Mouse (Mus musculus): ENCODE measurements around the gene Pltp. TPM values are rescaled to one million over a fixed set of nuclear protein-coding genes. Genes with fewer than 3 reads are reported as not detected.
"Not testable (repeated sequence)": the region's sequence is repeated elsewhere in the genome, so short reads cannot be mapped to it uniquely, and the experiment has no call there.

Gene Pltp
- total RNA-seq, 1 experiment from 2014 or later, result 16.2 TPM

DNA sequence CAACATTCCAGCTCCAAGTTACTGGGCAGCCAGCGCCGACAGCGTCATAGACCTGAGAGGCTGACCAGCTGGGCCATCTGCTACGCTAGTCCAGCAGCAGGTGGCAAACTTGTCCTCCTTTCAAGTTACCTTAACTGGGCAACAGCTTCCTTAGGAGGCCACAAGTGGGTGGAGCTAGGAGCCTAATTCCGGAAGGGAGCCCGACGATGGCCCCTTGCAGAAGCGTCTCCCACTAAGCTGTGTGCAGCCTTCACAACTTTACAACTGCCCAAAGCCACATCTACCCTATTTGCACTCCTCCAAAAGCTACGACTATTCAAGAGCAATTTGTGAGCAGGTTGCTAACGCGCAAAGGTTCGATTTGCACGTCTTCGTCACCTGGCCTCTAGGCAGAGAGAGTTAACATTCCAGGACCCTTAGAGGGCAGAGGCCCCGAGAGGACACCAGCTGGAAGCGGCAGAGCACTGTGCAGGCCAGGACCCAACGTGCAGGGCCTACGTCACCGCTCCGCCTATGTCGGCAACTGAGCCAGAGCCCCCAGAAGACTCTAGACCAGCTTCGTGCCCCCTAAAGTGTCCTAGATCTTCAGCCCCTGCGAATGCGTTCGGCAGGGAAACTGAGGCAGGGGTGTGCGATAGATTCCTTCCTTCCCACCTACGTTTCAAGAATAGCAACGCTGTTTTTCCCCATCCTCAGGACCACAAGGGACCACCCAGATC, 21.2 kb upstream of the Pltp start:
- DNase-seq, result peak; percentile 53

DNA sequence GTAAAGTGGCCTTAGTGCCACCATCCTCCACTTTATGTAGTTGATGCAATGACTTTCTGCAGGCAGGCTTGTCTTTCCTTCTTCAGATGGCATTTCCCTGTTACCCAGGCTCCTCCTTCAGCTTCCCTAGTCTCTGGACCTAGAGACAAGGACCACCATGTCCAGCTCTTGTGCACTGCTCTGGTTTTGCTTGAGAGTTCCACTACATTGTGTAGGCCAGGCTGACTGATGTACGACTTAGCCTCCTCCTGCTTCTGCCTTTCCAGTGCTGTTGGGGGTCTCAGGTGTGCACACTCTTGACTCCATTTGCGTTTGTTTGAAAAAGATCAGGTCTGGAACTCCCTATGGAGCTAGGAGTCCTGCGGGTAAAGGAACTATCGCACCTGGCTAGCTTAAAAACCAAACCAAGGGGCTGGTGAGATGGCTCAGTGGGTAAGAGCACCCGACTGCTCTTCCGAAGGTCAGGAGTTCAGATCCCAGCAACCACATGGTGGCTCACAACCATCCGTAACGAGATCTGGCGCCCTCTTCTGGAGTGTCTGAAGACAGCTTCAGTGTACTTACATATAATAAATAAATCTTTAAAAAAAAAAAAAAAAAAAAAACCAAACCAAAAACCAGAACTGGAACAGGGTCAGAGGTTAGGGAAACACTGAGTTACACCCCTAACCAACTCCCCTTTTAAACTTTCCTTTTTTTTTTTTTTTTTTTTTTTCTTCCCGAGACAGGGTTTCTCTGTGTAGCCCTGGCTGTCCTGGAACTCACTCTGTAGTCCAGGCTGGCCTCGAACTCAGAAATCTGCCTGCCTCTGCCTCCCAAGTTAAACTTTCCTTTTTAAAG, 20.1 kb upstream of the Pltp start:
- DNase-seq, result not testable (repeated sequence)

DNA sequence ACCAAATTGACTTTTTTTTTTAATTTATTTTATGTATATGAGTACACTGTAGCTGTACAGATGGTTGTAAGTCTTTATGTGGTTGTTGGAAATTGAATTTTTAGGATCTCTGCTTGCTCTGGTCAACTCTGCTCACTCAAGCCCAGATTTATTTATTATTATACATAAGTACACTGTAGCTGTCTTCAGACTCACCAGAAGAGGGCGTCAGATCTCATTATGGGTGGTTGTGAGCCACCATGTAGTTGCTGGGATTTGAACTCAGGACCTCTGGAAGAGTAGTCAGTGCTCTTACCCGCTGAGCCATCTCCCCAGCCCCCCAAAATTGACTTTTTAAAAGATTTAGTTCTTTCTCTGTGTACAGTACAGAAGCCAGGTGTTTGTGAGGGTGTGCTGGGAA, 18.1 kb upstream of the Pltp start:
- not testable (repeated sequence) for DNase-seq

DNA sequence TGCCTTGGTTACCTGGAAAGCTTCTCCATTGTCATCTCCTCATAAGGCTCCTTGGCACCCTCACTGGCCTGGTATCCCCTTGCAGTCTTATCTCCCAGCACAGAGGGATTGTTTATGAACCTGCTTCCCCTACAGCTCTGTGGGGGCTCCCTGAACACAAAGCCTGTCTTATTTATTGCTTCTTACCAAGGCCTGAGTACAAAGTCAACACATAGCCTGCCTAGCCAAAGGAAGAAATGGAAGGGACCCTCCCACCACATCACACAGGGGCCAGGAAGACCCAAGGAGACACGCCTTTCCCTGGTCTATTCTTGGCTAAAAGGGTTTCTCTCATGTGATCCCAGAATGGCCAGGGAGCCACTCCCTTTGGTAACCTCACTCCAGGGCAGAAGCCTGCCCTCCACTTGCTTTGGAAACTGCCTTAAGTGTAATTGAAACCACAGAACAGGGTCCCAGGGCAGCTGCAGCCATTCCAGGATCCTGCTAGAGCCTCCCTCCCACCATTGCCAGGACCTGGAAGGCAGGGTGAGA, 16.8 kb upstream of the Pltp start:
- DNase-seq, result no peak

DNA sequence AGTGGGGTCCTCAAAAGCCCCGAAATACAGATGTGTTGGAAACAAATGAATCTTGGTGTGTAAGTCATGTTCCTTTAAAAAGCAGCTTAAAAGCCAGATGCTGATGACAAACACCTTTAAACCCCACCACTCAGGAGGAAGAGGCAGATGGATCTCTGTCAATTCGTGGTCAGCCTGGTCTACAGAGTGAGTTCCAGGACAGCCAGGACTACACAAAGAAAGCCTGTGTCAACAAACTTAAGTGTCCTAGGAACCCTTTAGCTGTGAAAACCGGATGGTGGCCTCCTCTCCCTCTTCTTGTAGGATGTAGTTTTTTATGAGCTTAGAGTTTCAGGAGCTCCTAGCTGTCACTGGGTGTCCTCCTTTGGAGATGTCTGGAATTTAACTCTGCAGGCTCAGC, 16.1 kb upstream of the Pltp start:
- no peak for DNase-seq

DNA sequence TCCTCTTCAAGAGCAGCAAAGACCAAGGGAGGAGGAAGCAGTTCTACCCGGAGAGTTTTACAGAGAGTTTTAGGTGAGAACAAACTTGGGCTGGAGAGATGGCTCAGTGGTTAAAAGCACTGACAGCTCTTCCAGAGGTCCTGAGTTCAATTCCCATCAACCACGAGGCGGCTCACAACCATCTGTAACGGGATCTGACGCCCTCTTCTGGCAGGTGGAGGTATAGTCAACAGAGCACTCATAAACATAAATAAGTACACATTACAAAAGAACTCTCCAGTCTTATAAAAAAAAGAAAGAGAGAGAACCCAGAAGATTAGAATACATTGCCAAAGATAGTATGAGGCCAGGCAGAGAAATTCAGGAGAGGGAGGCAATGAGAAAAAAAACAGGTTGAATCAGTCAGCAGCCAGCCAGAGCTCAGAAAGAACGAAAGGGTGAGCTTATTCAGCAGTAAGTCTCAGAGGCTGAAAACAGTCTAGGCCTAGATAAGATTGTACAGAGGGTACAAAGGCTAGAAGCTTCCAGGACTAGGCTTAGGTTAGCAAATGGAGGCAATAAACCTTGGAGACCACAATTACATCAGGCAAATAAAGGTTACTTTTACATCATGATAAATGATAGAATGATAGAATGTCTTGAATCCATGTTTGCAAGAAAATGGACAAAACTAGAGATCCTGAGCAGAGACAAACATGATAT, 14.2 kb upstream of the Pltp start:
- DNase-seq, result no peak

DNA sequence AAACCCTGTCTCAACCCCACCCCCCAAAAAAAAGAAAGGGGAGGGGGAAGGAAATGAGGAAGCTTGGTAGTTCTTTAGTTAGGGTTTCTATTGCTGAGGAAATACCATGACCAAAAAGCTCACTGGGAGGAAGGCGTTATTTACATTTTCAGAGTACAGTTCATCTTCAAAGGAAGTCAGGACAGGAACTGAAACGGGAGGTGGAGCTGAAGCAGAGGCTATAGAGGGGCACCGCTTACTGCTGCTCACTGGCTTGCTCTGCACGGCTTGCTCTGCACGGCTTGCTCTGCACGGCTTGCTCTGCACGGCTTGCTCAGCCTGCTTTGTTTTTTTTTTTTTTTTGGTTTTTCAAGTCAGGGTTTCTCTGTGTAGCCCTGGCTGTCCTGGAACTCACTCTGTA, 11.0 kb upstream of the Pltp start:
- DNase-seq, result no peak

DNA sequence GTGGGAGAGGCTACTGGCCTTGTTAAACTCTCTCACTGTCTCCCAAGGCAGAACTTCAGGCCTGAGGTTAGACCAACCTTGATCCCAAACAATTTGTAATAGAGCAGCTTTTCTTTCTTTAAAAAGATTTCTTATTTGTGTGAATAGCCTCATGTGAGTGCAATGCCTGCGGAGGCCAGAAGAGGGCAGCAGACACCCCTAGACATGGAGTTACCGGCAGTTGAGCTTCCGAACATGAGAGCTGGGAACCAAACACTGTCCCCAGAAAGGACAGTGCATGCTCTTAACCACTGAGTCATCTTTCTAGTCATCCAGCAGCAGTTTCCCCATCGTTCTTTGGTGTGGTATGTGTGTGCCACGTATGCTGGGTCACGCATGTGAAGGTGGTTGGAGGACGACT, 10.1 kb upstream of the Pltp start:
- DNase-seq, result no peak

DNA sequence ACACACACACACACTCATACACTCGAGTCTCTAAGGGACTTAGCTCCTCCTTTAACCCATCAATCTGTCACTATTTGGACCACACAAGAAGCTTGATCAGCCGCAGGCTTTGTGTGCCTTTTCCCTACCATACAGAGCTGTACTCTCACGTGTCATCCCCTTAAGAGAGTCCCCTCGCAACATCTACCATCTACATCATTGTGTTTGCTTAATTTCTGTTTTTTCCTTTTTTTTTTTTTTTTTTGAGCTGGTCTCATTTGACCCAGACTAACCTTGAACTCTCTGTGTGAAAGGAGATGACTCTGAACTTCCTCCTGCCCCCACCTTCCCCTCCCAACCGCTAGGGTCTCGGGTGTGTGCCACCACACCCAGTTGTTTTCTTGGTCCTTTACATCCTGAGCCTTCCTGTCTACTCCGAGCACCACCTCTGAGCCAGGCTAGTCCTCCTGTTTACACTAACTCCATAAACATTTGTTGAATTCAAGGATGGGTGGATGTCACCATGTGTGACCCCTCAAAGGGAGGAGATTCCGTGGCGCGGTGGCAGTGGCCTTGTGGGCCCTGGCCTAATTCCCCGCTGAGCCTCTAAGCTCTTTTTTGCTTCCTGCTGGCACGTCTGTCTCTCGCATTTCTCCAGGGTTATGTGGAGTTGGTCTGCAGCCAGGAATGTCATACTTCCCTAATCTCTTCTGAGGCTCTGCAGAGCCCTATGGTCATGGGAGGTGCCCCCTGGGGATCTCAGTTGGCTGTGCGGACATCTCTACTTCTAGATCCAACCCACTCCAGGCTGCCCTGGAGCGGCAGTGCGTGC, 9.4 kb upstream of the Pltp start:
- peak; percentile 60 for DNase-seq

DNA sequence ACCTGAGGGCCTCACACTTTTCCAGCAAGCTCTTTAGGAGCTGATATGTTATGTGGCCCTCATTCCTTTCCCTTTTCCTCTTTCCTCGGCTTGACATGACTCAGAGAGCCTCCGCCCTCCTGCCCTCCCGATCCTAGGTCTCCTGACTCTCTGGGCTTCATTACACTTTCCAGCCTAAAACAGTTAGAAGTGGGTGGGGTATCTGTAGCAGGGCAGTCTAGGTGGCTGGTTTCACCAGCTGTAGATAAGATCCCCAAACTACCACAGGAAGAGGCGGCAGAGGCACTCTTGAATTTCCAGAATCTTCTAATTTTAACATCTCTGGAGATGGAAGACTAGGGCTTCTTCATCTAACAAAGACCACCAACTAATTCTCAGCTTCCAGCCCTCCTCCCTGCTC, 7.1 kb upstream of the Pltp start:
- DNase-seq, result no peak

DNA sequence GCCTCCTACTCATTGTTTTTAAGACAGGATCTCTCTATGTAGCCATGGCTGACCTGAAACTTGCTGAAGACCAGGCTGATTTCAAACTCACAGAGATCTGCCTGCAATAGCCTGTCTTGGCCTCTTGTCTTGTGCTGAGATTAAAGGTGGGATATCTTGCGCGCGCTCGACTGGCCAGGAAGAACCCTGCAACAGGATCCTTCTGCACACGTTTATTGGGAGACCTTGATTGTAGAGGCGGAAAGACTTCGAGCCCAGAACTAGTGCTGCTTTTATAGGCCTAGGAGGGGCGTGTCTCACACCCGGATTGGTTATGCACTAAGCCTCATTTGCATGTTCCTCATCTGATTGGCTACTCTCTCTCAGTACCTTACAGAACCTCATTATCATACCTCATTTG, 5.9 kb upstream of the Pltp start:
- not testable (repeated sequence) for DNase-seq

DNA sequence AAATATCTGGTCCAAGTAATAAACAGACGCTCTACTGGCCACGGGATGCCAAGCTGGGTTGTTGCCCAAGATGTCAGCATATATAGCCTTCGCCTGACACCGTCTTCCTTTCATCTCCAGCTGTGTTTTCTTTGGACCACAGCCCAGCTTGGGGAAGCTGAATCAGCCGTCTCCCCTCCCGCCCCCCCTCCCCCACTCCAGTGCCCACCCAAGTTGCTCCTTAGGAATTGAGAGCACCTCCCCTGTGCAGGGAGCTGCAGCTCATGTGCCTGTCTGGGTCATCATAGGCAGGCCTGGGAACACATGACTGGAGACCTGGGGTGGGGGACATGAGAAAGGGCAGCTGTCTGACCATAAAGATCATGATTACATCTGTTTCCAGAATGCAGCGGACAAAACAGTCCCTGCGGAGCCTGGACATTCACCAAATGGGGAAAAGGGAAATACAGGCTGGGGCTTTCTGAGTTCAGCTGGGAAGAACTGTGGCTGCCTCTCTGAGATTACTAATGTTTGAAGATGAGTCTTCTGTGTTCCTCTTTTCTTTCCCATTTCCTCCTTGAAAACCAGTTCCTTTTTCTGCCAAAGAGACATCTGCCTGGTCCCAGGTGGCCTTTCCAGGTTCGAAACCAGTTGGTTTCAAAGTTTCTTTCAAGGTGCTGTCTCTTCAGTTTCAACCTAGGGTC, 4.8 kb upstream of the Pltp start:
- DNase-seq, result peak; percentile 67

DNA sequence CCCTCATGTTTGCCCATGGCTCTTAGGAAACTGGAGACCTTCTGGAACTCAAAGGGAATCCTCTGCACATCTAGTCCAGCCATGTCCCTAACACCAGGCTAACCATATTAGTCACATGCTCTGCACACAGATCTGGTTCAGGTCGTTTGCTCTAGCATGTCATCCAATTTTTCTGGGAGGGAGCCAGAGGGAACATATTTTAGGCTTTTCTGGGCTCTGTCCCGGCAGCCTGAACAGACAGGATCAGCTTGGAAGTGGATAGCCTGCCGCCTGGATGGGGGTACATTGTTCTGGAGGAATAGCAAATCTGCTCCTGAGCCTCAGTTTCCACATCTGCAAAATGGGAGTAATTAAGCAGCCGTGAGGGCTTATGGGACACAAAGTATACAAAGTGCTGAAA, 3.6 kb upstream of the Pltp start:
- DNase-seq, result no peak

DNA sequence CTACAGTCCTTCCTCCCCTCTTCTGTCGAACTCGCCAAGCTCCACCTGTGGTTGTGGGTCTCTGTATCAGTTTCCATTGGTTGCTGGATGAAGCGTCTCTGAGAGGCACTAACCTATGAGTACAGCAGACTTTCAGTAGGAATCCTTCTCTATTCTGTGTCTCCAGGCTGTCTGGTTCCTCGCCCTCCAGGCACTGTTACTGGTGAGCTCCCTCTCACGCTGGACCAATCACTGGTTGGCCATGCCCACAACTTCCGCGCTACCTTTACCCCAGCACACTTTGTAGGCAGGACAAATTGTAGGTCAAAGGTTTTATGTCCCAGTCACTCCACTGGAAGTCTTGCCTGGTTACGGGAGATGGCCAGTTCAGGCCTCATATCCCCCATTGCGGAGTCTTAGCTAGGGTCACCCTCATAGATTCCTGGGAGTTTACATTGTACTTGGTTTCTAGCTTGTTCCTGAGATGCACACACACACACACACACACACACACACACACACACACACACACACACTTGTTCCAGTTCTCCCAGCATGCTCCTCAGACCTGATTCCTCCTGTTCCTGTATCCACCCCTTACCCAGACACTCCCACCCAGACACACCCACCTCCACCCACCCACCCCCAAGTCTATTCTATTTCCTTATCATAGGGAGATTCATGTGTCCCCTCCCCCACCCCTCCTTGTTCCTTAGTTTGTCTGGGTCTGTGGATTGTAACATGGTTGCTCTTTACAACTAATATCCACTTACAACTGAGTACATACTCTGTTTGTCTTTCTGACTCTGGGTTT, 2.3 kb upstream of the Pltp start:
- DNase-seq, result no peak

DNA sequence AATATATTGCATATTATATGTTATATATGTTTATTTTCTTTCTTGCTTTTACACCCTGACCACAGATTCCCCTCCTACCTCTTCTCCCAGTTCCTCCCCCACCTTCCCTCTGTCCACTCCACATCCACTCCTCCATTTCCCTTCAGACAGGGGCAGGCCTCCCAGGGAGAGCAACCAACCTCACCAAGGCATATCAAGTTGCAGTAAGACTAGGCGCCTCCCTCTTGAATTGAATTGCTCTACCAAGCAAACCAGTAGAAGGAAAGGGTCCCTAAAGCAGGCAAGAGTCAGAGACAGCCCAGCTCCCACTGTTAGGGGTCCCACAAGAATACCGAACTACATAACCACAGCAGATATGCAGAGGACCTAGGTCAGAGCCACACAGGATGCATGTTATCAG, 1.6 kb upstream of the Pltp start:
- DNase-seq, result no peak

DNA sequence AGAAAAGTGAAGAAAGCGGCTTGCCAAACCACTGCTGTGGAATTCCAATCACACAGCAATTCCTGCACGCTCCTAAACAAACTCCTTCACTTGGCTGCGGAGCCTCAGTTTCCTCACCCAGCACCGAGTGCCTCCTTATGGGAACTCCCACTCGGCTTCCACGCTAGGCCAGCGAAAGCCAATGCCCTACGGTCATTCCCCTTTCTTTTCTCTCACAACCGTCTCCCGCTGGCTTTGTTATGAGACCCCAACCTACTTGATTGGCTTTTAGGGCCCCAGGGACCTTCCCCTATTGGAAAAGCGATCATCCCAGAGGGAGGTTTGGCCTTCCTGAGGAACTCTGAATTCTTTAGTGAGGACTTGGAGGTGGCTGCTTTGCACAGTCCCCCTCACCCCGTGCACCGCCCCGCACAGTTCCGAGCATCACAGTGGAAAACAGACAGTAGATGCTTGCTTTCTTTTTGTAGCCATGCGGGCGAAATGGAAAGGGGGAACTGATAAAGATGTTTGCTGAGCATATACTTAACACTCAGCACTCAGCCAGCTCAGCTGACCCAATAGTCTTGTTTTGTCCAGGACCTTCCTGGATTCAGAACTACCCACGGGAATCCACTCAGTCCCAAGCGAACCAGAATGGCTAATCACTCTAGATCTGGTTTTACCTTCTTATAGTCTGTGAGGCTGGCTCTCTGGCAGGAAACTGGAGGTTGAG, 487 bp upstream of the Pltp start:
- DNase-seq, result no peak

DNA sequence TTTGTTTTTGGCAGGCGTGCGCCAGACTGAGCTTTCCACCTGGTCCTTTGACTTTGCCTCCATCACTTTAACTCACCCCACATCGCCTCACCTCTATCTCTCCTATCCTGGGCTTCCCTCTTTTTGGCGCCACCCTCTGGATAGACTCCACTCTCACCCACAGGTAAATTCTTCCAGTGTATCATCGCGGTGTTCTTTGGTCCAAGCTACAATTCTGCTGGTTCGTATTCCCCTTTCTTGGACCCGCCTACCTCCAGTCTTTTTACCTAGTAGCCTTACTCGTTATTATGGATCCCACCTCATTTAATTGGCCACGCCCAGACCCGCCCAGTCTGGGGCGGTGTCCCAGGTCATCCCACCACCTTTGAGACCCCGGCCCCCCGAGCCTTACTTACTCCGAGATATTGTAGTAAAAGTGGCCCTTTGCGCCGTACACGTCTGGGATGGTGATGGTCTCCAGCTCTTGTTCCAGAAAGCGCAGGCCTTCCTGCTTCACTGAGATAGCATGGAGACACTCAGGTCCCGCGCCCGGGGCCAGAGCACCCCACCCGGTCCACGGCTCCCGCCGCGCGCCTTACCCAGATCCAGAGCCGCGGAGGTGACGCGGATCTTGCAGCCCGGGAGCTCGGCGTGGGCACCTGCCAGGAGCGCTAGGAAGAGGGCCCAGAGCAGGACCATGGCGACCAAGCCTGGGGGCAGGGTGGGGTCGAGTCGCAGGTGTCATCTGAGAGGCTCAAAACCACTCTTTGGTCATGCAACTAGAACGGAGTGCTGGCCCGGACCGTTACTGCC, 1.0 kb downstream of the Pltp start:
- no peak for DNase-seq

DNA sequence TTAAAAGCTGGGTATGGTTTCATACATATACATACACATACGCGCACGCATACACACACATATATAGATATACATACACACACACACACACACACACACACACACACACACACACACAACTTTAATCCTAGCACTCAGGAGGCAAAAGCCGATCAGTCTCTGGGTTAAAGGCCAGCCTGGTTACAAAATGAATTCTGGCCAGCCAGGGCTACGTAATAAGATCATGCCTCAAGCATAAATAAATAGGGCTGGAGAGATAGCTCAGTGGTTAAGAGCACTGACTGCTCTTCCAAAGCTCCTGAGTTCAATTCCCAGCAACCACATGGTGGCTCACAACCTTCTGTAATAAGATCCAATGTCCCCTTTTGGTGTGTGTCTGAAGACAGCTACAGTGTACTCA, 1.9 kb downstream of the Pltp start:
- not testable (repeated sequence) for DNase-seq

DNA sequence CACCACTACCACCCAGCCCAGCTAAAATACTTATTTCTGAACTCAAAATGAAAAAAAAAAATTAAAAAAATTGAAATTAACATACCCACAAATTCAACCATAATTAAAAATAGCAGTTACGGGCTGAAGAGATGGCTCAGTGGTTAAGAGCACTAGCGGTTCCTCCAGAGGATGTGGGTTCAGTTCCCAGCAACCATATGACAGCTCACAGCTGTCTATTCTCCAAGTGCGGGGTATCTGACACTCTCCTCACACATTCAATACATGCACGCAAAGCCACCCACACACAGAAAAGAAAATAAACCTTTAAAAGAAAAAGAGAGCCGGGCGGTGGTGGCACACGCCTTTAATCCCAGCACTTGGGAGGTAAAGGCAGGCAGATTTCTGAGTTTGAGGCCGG, 7.5 kb downstream of the Pltp start:
- DNase-seq, result no peak
